Mouse (Mus musculus) heart, embryonic 16.5 days (tissue): Measurements from ENCODE around the gene Itgb1bp2. TPM values are rescaled to one million over a fixed set of nuclear protein-coding genes. Genes with fewer than 3 reads are reported as not detected.
A peak's percentile ranks its signal among the peaks of the same experiment; 100 is the strongest.

Source experiments
- ATAC-seq: fragments of 200-750 bp; cut with Nextera tagmentation; replicated peaks from 2 replicates; pipeline ENCODE4 v1.8.0; 2017; ENCODE audit warnings: moderate number of reproducible peaks; ENCODE audit not compliant: insufficient read depth, low FRiP score; ENCODE audit errors: extremely low read depth
- H3K27ac ChIP-seq: fragments of 300-500 bp; sonication (generic); 2 replicates; pipeline ENCODE4 v1.5.1; 2014; ENCODE audit warnings: mild to moderate bottlenecking, low read length, control low read depth, moderate library complexity
- H3K27me3 ChIP-seq: fragments of 300-500 bp; sonication (generic); 2 replicates; pipeline ENCODE4 v1.6.1; 2014; ENCODE audit warnings: low read length, mixed read lengths; ENCODE audit not compliant: control insufficient read depth, insufficient read depth
- H3K36me3 ChIP-seq: fragments of 300-500 bp; sonication (generic); 2 replicates; pipeline ENCODE4 v1.6.1; 2014; ENCODE audit not compliant: control insufficient read depth, insufficient read depth
- H3K4me1 ChIP-seq: fragments of 300-500 bp; sonication (generic); 2 replicates; pipeline ENCODE4 v1.6.1; 2014; ENCODE audit warnings: low read length, mixed read lengths; ENCODE audit not compliant: control insufficient read depth, insufficient read depth
- H3K4me2 ChIP-seq: fragments of 300-500 bp; sonication (generic); 2 replicates; pipeline ENCODE4 v1.6.1; 2014; ENCODE audit warnings: low read depth, mild to moderate bottlenecking, control low read depth, low read length
- H3K4me3 ChIP-seq: fragments of 300-500 bp; sonication (generic); 2 replicates; pipeline ENCODE4 v1.5.1; 2014; ENCODE audit warnings: mild to moderate bottlenecking, control low read depth, low read length
- H3K9ac ChIP-seq: fragments of 300-500 bp; sonication (generic); 2 replicates; pipeline ENCODE4 v1.6.1; 2014; ENCODE audit warnings: low read length, control low read depth
- H3K9me3 ChIP-seq: fragments of 300-500 bp; sonication (generic); replicated peaks from 2 replicates; pipeline ENCODE4 v1.6.1; 2016; ENCODE audit warnings: low read length; ENCODE audit not compliant: control insufficient read depth
- WGBS: fragments of 180-500 bp; shearing (Covaris S2); extraction: QIAGEN DNeasy Blood & Tissue Kit; methylation state at CpG from one replicate; pipeline ENCODE4 v1.1.7; 2014; 5-methylcytosine and 5-hydroxymethylcytosine counted together
- polyA plus RNA-seq: library from polyadenylated mRNA; unstranded; fragments of >200 nt; fragmentation: Nextera tagmentation; extraction: Ambion mirVana; gene quantifications from 2 replicates; pipeline ENCODE4 v1.2.1, GENCODE M21; 2015

Gene Itgb1bp2
- 105 and 106 TPM in 2 replicates for polyA plus RNA-seq

DNA sequence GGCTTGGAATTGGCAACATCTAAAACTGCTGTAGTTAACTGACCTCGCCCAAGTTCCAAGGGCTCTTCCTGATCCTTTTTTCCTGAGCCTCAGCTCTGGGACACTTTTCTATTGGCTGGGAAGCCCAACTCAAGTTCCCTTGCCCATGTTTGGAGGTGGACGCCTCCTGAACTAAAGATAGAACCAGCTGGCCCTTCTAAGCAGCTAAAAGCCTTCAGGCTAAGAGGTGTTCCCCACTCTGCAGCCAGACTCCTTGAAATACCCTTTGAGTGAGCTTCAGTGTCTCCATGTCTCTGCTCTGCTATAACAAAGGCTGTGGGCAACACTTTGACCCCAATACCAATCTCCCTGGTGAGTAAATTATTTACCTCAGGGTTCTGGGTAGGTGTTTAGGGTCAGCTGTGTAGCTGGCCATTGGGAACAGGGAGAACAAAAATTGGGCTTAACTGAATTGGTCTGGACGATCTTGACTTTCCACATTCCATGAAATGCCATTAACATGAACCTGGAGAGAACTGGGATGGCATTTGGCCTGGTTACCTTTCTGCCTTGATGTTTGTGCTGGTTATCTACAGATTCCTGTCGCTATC lies at the start of gene Itgb1bp2:
Itgb1bp2 (plus strand) TSS at position 203 of the 590 bp plus-strand sequence.
- Histone ChIP-seq H3K4me1 (0 out of 2 replicates have a peak, but pooled peaks cover 2% of the 10 kb centered on the region), H3K9ac (peak within 1 kb of the TSS; percentile 28), H3K9me3 (no peaks in the 10 kb centered on the region), H3K4me3 (peak within 1 kb of the TSS; percentile 43), H3K27ac (peak within 1 kb of the TSS; percentile 84), H3K27me3 (no peaks in the 10 kb centered on the region), H3K4me2 (peak within 1 kb of the TSS; percentile 46), H3K36me3 (peaks cover 15% of the 10 kb centered on the region)
- peak; percentile 87 for ATAC-seq
- 45% methylated on average over 4 of the region's 4 CpGs for WGBS

DNA sequence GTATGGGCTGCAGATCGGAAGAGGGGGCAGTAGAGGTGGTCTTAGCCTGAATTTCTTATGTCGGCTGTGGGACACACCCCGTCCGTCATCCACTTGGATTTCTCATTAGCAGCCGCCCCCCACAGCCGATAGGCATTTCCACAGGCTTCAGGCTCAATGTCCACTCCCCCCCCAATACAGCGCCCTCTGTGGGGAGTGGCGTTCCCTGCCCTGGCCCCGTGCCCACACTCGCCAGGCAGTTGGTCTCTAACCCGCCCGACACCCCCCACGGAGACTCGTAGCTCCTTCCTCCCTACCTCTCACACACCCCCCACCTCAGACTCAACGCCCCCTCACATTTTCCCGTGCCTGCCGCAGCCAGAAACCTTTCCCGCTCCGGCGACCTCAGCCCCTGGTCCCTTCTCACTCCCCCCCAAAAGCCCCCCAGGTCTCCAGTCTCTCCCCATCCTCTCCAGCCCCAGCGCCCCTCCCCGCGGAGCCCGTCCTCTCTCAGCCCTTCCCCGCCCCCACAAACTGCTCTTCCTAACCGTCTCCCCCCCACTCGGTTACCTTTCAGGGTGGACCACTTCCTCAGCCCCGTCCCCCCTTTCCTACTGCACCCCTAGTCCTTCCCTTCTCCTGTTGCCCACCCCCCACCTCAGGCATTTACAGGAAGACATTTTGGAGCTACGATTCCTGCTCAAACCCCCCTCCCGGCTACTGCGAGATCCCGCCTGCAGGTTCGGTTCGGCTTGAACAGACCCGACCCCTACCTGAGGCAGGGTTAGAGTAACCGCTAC lies 29.8 kb upstream of the Itgb1bp2 start:
- H3K9ac ChIP-seq = peak overlapping the region; percentile 83
- WGBS = 20% methylated on average over 34 of the region's 36 CpGs
- ATAC-seq = peak; percentile 38
- H3K4me3 ChIP-seq = peak overlapping the region; percentile 74
- no peaks in the 10 kb centered on the region for H3K9me3 ChIP-seq
- H3K27ac ChIP-seq = peak overlapping the region; percentile 70
- H3K4me2 ChIP-seq = peak overlapping the region; percentile 63
- H3K36me3 ChIP-seq = no peaks in the 10 kb centered on the region; the same call in 1 of the 2 replicates
- H3K4me1 ChIP-seq = peaks cover 9% of the 10 kb centered on the region
- H3K27me3 ChIP-seq = no peaks in the 10 kb centered on the region; the same call in 1 of the 2 replicates

DNA sequence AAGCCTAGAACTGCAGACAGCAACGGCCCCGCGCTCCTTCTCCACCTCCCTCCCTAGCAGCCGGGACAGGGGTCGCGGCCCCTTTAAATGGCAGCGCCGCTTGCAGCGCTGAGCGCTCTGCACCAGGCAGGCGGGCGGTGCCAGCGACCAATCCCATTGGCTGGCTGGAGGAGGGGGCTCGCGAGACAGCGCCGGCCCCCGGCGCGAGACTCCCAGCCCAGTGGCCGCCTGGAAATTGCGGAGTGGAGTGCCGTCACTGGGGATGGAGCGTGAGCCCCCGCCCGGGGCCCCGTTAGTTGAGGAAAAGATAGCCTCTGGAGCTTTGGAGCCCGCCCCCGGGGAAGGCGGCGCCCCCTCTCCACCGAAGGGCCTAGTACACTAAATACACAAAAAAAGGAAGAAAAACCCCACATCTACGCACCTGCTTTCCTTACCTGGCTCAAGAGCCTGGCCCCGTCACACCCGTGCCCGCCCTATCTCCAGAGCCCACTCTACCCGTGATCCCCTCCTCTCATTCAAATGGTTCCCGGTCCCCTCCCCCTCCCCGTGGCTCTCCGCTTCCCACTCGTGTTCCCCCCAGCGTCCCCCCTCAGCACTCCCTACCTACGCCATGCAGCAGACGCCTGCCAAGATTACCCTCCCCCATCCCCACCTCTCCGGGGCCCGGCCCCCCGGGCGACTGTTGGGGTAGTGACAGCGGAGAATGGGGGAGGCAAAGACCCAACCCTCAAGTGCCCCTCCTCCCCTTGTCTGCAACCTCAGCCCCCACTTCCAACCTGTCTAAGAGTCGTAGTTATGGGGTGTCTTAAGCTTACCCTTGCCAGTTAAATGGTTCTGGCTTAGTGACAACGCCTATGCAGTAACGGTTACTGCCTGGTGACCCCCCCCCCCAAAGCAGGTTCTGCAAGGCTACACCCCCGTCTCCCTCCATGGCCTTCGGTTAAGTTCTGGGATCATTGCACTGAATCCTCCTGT lies 28.9 kb upstream of the Itgb1bp2 start:
- H3K27me3 ChIP-seq = no peaks in the 10 kb centered on the region; the same call in 1 of the 2 replicates
- H3K4me3 ChIP-seq = peak overlapping the region; percentile 74
- H3K9ac ChIP-seq = peak overlapping the region; percentile 83
- no peaks in the 10 kb centered on the region; the same call in 1 of the 2 replicates for H3K36me3 ChIP-seq
- H3K9me3 ChIP-seq = no peaks in the 10 kb centered on the region
- 10% methylated on average over 53 of the region's 54 CpGs for WGBS
- ATAC-seq = peak; percentile 92
- peak overlapping the region; percentile 73 for H3K4me2 ChIP-seq
- peaks cover 9% of the 10 kb centered on the region for H3K4me1 ChIP-seq
- peak overlapping the region; percentile 82 for H3K27ac ChIP-seq

DNA sequence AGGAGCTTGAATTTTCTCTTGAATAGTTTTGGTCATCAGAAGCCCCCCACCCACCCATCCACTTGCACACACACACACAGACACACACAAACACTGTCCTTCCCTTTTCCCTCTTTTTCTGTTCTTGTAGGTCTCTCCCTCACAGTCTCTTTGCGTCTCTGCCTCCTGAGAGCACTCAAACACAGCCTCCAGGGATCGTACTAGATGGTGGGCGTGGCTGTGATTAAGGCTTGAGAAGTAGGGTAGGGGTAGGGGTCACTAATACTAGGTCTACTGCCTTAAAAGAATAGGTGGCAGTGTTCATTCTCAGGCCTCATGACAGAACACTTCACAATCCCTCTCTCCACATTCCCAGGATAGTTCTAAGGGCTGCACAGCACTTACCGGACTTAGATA lies 28.2 kb upstream of the Itgb1bp2 start, which contains the start of gene Zmym3:
Zmym3 (minus strand) TSS at position 150 of the 396 bp plus-strand sequence.
- Histone ChIP-seq H3K9ac (peak within 1 kb of the TSS; percentile 74), H3K27ac (peak within 1 kb of the TSS; percentile 82), H3K27me3 (no peaks in the 10 kb centered on the region; the same call in 1 of the 2 replicates), H3K9me3 (no peaks in the 10 kb centered on the region), H3K36me3 (no peaks in the 10 kb centered on the region; the same call in 1 of the 2 replicates), H3K4me3 (peak within 1 kb of the TSS; percentile 74), H3K4me1 (peaks cover 9% of the 10 kb centered on the region), H3K4me2 (peak within 1 kb of the TSS; percentile 73)
- no peak for ATAC-seq
- WGBS = 25% methylated on average over 4 of the region's 4 CpGs

DNA sequence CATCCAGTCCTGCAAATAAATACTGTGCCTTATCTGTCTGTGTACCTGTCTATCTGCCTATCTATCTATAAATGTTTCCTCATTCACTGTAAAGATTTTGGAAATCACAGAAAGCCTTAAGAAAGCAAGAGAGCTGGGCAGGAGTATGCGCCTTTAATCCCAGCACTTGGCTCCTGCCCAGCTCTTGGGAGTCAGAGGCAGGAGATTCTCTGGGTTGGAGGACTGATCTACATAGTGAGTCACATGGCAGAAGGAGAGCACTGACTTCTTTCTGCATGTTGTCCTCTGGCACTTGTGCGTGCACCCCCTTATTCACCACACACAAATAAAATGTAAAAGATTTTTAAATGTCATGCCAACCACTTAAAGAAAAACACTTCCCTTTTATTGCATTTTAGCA lies 25.4 kb upstream of the Itgb1bp2 start:
- Histone ChIP-seq H3K27me3 (no peaks in the 10 kb centered on the region; the same call in 1 of the 2 replicates), H3K27ac (no peak overlapping the region), H3K4me1 (peaks cover 4% of the 10 kb centered on the region), H3K4me2 (no peak overlapping the region), H3K9ac (no peak overlapping the region), H3K4me3 (no peak overlapping the region), H3K9me3 (no peaks in the 10 kb centered on the region), H3K36me3 (no peaks in the 10 kb centered on the region)
- WGBS = 74% methylated on average over 2 of the region's 2 CpGs
- no peak for ATAC-seq

DNA sequence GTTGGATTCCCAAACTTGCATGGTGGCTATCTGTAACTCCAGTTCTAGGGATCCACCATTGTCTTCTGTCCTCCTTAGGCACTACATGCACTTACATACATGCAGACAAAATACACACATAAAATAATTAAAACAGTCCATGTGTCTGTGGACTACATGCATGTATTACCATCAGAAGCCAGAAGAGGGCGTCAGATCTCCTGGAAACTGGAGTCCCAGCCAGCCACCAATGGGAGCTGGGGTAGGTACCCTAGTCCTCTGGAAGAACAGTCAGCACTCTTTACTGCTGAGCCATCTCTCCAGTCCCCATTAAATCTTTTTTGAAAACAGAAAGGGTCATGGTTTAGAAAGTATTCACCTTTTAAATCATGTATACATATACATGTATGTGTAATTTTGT lies 21.1 kb upstream of the Itgb1bp2 start:
- no peak overlapping the region for H3K27ac ChIP-seq
- H3K4me1 ChIP-seq = no peaks in the 10 kb centered on the region; the same call in 1 of the 2 replicates
- no peak overlapping the region for H3K4me3 ChIP-seq
- no peak overlapping the region for H3K9ac ChIP-seq
- H3K36me3 ChIP-seq = peaks cover 1% of the 10 kb centered on the region; the same call in 1 of the 2 replicates
- H3K4me2 ChIP-seq = no peak overlapping the region
- no peaks in the 10 kb centered on the region for H3K27me3 ChIP-seq
- 13% methylated on average over 1 of the region's 1 CpGs for WGBS
- H3K9me3 ChIP-seq = no peaks in the 10 kb centered on the region
- no peak for ATAC-seq

DNA sequence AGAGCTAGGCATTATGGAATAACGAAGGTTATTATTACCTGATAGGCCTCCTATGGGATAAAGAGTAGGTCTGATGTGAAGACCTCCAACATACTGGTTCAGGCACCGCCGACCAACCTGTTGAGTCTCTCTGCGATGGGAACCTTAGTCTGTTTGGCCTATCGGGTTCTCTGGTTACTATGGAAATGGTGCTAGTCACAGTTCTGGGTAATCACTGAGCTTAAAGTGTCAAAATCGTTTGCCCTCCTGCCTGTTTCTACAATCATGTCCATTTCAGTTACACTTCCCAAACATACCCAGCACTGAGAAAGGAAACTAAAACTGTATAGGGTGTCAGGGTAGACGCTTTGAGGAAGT lies 20.1 kb upstream of the Itgb1bp2 start:
- peak overlapping the region; percentile 69 for H3K9ac ChIP-seq
- ATAC-seq = no peak

DNA sequence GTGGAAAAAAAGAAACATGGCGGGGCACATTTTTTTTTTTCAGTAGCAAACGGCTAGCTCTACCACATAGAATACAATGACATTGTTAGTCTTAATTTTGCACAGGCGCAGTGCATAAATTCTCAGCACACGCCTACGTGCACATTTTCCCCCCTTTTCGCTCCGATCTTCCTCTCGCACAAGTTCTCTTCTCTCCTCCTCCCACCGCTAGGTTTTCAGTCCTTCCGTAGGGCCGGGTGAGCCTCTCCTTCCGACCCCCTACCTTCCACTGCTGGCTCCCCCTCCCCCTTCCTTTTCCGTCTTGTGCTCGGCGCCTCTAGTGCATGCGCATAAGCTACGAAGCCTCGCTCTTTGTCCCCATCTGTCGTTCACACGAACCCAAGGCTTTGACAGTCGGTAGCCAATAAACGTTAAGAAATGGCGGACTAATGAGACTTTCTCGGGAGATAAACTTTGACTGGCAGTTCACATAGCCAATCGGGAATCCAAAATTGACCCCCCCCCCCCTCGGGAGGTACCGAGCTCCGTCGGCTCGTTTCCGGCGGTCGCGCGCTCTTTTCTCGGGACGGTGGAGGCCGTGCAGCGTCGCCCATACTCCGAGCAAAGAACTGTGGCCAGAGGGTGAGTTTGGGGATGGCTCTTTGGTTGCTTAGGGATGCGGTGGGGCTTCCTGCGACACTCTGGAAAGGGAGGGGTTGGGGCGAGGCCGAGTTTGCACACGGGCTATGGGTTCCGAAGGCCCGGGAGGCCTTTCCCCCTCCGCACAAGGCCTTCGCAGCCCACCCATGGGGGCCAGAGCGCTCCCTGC lies 19.5 kb upstream of the Itgb1bp2 start, which contains the start of gene Nono:
Nono (plus strand) TSS at position 177 of the 808 bp plus-strand sequence.
- Histone ChIP-seq H3K4me3 (peak within 1 kb of the TSS; percentile 65), H3K9me3 (no peaks in the 10 kb centered on the region), H3K4me1 (no peaks in the 10 kb centered on the region; the same call in 1 of the 2 replicates), H3K9ac (peak within 1 kb of the TSS; percentile 89), H3K27ac (peak within 1 kb of the TSS; percentile 94), H3K4me2 (peak within 1 kb of the TSS; percentile 58), H3K36me3 (peaks cover 5% of the 10 kb centered on the region; the same call in 1 of the 2 replicates), H3K27me3 (no peaks in the 10 kb centered on the region)
- 14% methylated on average over 51 of the region's 51 CpGs for WGBS
- peak; percentile 94 for ATAC-seq

More for the DNA sequence above, 20.1 kb upstream of the Itgb1bp2 start:
- H3K4me1 ChIP-seq = no peaks in the 10 kb centered on the region; the same call in 1 of the 2 replicates
- no peaks in the 10 kb centered on the region for H3K9me3 ChIP-seq
- peak overlapping the region; percentile 52 for H3K4me3 ChIP-seq
- peaks cover 5% of the 10 kb centered on the region; the same call in 1 of the 2 replicates for H3K36me3 ChIP-seq
- WGBS = 29% methylated on average over 7 of the region's 7 CpGs
- H3K27me3 ChIP-seq = no peaks in the 10 kb centered on the region
- H3K27ac ChIP-seq = peak overlapping the region; percentile 90
- H3K4me2 ChIP-seq = peak overlapping the region; percentile 55
